Comparison of ENCODE assay signal across 17 mouse cellular contexts in genomic region chr2:127904918-127905317, GRCm38 (mm10).
"Had no signal": no experiment of that assay in that cellular context is flagged by ENCODE, and none has a peak within 500 bp of the region (broad histone marks: within the 10 kb centered on the region; RNA-seq: fewer than 3 reads in every experiment).

No protein-coding gene starts in this region.

- ATAC-seq: liver, postnatal 0 days; lung, postnatal 0 days; midbrain, embryonic 13.5 days had no signal

- H3K36me3 ChIP-seq: limb, embryonic 12.5 days; limb, embryonic 15.5 days; midbrain, embryonic 13.5 days had no signal

- H3K27ac ChIP-seq: kidney, postnatal 0 days; layer of hippocampus, adult 2 months; left cerebral cortex, adult 2 months; limb, embryonic 12.5 days; limb, embryonic 15.5 days; liver, embryonic 14.5 days; macrophage; midbrain, embryonic 13.5 days had no signal

- H3K4me3 ChIP-seq: layer of hippocampus, adult 2 months; left cerebral cortex, adult 2 months; limb, embryonic 12.5 days; limb, embryonic 15.5 days; midbrain, embryonic 13.5 days had no signal

- H3K27me3 ChIP-seq: midbrain, embryonic 13.5 days had no signal

- H3K4me2 ChIP-seq: limb, embryonic 12.5 days; limb, embryonic 15.5 days; liver, embryonic 11.5 days; lung, embryonic 14.5 days; midbrain, embryonic 13.5 days had no signal

- H3K9ac ChIP-seq: limb, embryonic 12.5 days; limb, embryonic 15.5 days; liver, embryonic 14.5 days; liver, postnatal 0 days; lung, embryonic 14.5 days; midbrain, embryonic 13.5 days had no signal

- H3K9me3 ChIP-seq: limb, embryonic 12.5 days; limb, embryonic 15.5 days; midbrain, embryonic 13.5 days had no signal

- DNase-seq: kidney, adult 2 months; kidney, postnatal 25 days; layer of hippocampus, postnatal 36 days; liver, postnatal 0 days; lung, embryonic 14.5 days; thymus, adult 18-20 months; thymus, postnatal 36 days had no signal
